Mouse (Mus musculus) C2C12 (cell line): ENCODE measurements at regions not wholly inside any gene's neighbourhood (a gene's known extent, or its start where the extent isn't known, plus 50 kb on each side); places are given as distances from the start of the nearest gene placed in this dataset.

Source experiments
- CTCF ChIP-seq: IDR thresholded peaks from one replicate; pipeline ENCODE4 v1.5.1; 2011; ENCODE audit not compliant: control insufficient read depth, insufficient read depth, insufficient read length
- MAX ChIP-seq: IDR thresholded peaks from one replicate; pipeline ENCODE4 v1.6.1; 2011; ENCODE audit warnings: mild to moderate bottlenecking, control low read depth
- USF1 ChIP-seq: IDR thresholded peaks from one replicate; pipeline ENCODE4 v1.6.1; 2011; ENCODE audit warnings: low read depth, mild to moderate bottlenecking, control low read depth, moderate library complexity

DNA sequence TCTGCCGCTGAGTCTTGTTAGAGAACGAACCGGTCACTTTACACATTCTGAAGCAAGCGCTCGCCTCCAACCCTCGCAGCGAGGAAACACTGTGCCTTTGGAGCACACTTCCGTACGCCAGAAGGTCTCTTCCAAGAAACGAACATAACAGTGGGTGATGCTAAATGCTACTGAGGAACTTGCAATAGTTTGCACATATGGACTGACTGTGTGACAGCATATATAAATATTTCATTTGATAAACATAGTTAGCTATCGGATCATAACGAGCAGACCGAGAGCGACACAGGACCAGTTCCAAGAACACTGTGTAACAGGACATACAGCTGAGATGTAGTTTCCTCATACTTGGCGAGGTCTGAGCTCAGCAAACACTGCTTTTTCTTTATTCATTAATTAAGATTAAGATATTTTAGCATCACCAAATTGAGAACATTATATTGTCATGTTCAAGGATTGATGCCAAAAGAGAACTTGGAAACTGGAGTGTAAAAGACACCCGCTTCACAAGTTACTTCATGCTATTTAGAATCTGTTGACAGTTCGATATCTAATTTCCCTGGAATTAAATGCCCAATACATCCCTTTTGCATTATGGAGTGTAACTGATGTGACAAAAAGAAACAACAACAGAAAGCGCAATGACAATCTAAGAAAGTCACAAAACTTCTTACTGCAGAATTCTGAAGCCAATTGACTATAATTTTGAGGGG lies 314.3 kb upstream of the Nrip1 start:
- TF ChIP-seq CTCF (no peak), MAX (no peak), USF1 (no peak)
